Mouse (Mus musculus): ENCODE data around the gene Vmn1r209. TPM values are rescaled to one million over a fixed set of nuclear protein-coding genes. Genes with fewer than 3 reads are reported as not detected.
"Not testable (repeated sequence)": the region's sequence is repeated elsewhere in the genome, so short reads cannot be mapped to it uniquely, and the experiment has no call there.

Vmn1r209 gene
- total and polyA plus RNA-seq, 2 experiments from 2014 or later: 0.05 TPM; not detected in 1

- not testable (repeated sequence) for ATAC-seq; H3K27me3 ChIP-seq (ENCODE audit: insufficient read depth, low read length)
Observed at GRCm38 (mm10) chr13:22777300-22777699, 32.2 kb downstream of the Vmn1r209 start, which contains the start of gene Vmn1r208. Vmn1r208 (minus strand) TSS chr13:22777400.

GRCm38 (mm10) chr13:22771592-22771991, 37.9 kb downstream of the Vmn1r209 start:
- not testable (repeated sequence) for H3K36me3 ChIP-seq (ENCODE audit: insufficient read depth, low read length); H3K4me3 ChIP-seq (ENCODE audit: low read length); DNase-seq (ENCODE audit: low spot score); H3K9me3 ChIP-seq (ENCODE audit: low read length); H3K4me1 ChIP-seq (ENCODE audit: insufficient read depth, low read length); ATAC-seq; H3K27me3 ChIP-seq (ENCODE audit: insufficient read depth, low read length); H3K27ac ChIP-seq; H3K4me2 ChIP-seq (ENCODE audit: low read depth, low read length); H3K9ac ChIP-seq (replicated peaks; ENCODE audit: low read length)
- 88% methylated on average over 1 of the region's 2 CpGs for WGBS

More at GRCm38 (mm10) chr13:22777300-22777699, 32.2 kb downstream of the Vmn1r209 start, which contains the start of gene Vmn1r208:
- H3K4me3 ChIP-seq (ENCODE audit: low read length); H3K9me3 ChIP-seq (ENCODE audit: low read length); H3K27ac ChIP-seq; H3K9ac ChIP-seq (replicated peaks; ENCODE audit: low read length); H3K4me1 ChIP-seq (ENCODE audit: insufficient read depth, low read length); DNase-seq (ENCODE audit: low spot score); H3K4me2 ChIP-seq (ENCODE audit: low read depth, low read length); H3K36me3 ChIP-seq (ENCODE audit: insufficient read depth, low read length): not testable (repeated sequence)
- WGBS: no CpG with 5 or more reads among the region's 7 CpGs

Other genes starting within 250 kb of the Vmn1r209 start
- not detected in 2 replicates for gene Vmn1r205, start 216.7 kb downstream of the Vmn1r209 start, total RNA-seq (2014; rRNA removed)
- gene Vmn1r205, start 216.7 kb downstream of the Vmn1r209 start, polyA plus RNA-seq (2015; fragmentation: Nextera tagmentation; extraction: Ambion mirVana): not detected in 2 replicates
- not detected in 2 replicates for gene Vmn1r206, start 185.4 kb downstream of the Vmn1r209 start, total RNA-seq (2014; rRNA removed)
- gene Vmn1r206, start 185.4 kb downstream of the Vmn1r209 start, polyA plus RNA-seq (2015; fragmentation: Nextera tagmentation; extraction: Ambion mirVana): not detected in 2 replicates
- gene Vmn1r207-ps, start 80.1 kb downstream of the Vmn1r209 start, total RNA-seq (2014; rRNA removed): not detected in 2 replicates
- gene Vmn1r207-ps, start 80.1 kb downstream of the Vmn1r209 start, polyA plus RNA-seq (2015; fragmentation: Nextera tagmentation; extraction: Ambion mirVana): not detected in 2 replicates
- not detected in 2 replicates for gene Vmn1r208, start 32.3 kb downstream of the Vmn1r209 start, total RNA-seq (2014; rRNA removed)
- gene Vmn1r208, start 32.3 kb downstream of the Vmn1r209 start, polyA plus RNA-seq (2015; fragmentation: Nextera tagmentation; extraction: Ambion mirVana): not detected in 2 replicates
- not detected in 2 replicates for gene Vmn1r210, start 21.7 kb upstream of the Vmn1r209 start, total RNA-seq (2014; rRNA removed)
- gene Vmn1r210, start 21.7 kb upstream of the Vmn1r209 start, polyA plus RNA-seq (2015; fragmentation: Nextera tagmentation; extraction: Ambion mirVana): not detected in 2 replicates
- not detected in 2 replicates for gene Vmn1r211, start 47.9 kb upstream of the Vmn1r209 start, total RNA-seq (2014; rRNA removed)
- gene Vmn1r211, start 47.9 kb upstream of the Vmn1r209 start, polyA plus RNA-seq (2015; fragmentation: Nextera tagmentation; extraction: Ambion mirVana): not detected in 2 replicates
- not detected in 2 replicates for gene Vmn1r212, start 74.5 kb upstream of the Vmn1r209 start, total RNA-seq (2014; rRNA removed)
- not detected in 2 replicates for gene Vmn1r212, start 74.5 kb upstream of the Vmn1r209 start, polyA plus RNA-seq (2015; fragmentation: Nextera tagmentation; extraction: Ambion mirVana)
- not detected in 2 replicates for gene Vmn1r213, start 198.0 kb upstream of the Vmn1r209 start, total RNA-seq (2014; rRNA removed)
- 0.20 TPM in 1 of 2 replicates, not detected in the other for gene Vmn1r213, start 198.0 kb upstream of the Vmn1r209 start, polyA plus RNA-seq (2015; fragmentation: Nextera tagmentation; extraction: Ambion mirVana)
- gene Vmn1r214, start 220.7 kb upstream of the Vmn1r209 start, total RNA-seq (2014; rRNA removed): not detected in 2 replicates
- not detected in 2 replicates for gene Vmn1r214, start 220.7 kb upstream of the Vmn1r209 start, polyA plus RNA-seq (2015; fragmentation: Nextera tagmentation; extraction: Ambion mirVana)

All from hindbrain, postnatal 0 days (tissue).